Mouse (Mus musculus) gastrocnemius, adult 2 months (tissue): ENCODE results near the gene Exoc3l. TPM values are rescaled to one million over a fixed set of nuclear protein-coding genes. Genes with fewer than 3 reads are reported as not detected.
A peak's percentile ranks its signal among the peaks of the same experiment; 100 is the strongest.
"Not testable (repeated sequence)": the region's sequence is repeated elsewhere in the genome, so short reads cannot be mapped to it uniquely, and the experiment has no call there.

ENCODE experiments used
- DNase-seq: peaks from one replicate; pipeline ENCODE4 v3.0.0; 2022
- H3K27ac ChIP-seq: fragments of 200-600 bp; 2 replicates; pipeline ENCODE4 v1.8.1; 2022; ENCODE audit warnings: mild to moderate bottlenecking
- H3K4me3 ChIP-seq: fragments of 200-600 bp; 2 replicates; pipeline ENCODE4 v1.8.1; 2022; ENCODE audit warnings: mild to moderate bottlenecking, moderate library complexity
- CTCF ChIP-seq: fragments of 200-600 bp; IDR thresholded peaks from 2 replicates; pipeline ENCODE4 v1.8.1; 2022; ENCODE audit warnings: antibody characterized with exemption, mild to moderate bottlenecking, moderate library complexity
- intact Hi-C: fragments of 180-260 bp; cut with DNase I; formaldehyde crosslinking; loops from one replicate; pipeline ENCODE4 v1.15.1; 2025
- total RNA-seq, 2 experiments: library from RNA; stranded (reverse); gene quantifications; 2 replicates each; pipeline ENCODE4 v1.2.3; 2021

The Exoc3l gene
- total RNA-seq, 2 experiments from 2014 or later, result 0.84 to 2.3 TPM

DNA sequence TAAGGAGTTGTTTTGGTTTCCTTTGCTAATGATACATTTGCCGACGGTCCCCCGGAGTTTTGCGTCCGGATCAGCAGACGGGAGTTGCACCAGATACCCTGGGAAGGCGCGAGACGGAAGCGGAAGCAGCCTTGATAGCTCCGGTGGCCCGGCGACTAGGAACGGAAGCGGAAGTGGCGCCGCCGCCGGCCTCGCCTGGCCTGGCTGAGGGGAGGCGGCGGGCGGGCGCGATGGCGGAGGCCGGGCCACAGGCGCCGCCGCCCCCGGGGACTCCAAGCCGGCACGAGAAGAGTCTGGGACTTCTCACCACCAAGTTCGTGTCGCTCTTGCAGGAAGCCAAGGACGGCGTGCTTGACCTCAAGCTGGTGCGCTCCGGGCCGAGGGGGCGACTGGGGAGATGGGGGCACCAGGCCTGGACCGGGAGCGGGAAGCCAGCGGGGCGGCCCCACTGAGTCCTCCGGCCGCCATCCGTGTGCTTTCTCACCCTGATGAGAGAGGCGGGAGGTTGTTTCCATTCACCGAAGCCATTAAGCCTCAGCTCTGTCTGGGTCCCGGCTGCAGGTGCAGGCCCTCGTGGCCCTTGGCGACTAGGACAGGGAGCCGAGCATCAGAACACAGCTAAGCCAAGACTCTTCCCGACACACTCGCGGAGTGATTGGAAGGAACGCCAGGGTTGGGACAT lies 1.8 kb upstream of the Exoc3l start, which contains the start of gene E2f4:
TSS of gene E2f4 (plus strand) at position 153 of the 682 bp plus-strand sequence.
- 0 out of 2 replicates have a peak, but pooled peaks have one; percentile 3 for TF ChIP-seq CTCF
- DNase-seq, result peak; percentile 96
- intact Hi-C loops, result loop anchor here (2.0 kb wide), 1 partner anchor 29 kb away; the partner anchor contains the start of genes Lrrc29 and Tmem208
- Histone ChIP-seq H3K27ac (peak within 1 kb of the TSS; percentile 91), H3K4me3 (peak within 1 kb of the TSS; percentile 99)

DNA sequence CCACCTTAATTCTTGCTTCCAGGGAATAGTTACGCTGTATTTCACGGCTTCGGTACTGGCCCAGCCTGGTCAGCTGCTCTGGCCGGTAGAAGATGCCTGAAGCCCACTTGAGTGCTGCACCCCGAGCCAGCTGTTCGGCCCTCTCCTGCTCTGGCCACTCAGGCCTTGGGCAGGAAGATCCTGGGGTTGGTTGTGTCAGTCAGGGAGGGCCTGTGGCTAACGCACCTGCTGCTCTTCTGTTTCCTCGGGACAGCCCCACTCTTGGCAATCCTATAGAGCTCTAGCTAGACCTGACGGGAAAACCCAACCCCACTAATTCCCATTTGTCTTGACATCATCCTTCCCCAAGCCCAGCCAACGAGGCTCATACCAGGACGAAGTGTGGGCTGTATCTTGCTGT lies 645 bp downstream of the Exoc3l start:
- Histone ChIP-seq H3K4me3 (peak overlapping the region; percentile 61), H3K27ac (peak overlapping the region; percentile 91)
- intact Hi-C loops, result no loop called here
- TF ChIP-seq CTCF, result no peak
- DNase-seq, result no peak

DNA sequence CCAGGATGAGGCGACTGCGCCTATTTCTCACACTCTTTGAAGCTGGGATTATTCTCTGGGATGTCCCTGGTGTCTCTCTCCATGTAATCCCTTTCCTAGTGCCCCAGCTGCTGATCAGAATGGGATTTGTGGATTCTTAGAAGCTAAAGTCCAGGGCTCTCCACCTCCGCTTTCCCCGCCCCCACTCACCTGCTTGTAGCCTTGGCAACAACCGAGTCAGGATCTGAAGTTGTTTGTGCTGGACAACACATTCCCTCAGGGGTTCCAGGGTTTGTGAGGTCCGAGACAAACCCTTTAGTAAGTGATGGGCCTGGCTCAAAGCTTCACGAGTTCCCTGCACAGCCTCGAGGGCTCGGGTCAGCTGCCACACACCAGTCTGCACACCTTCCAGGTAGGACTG lies 1.1 kb downstream of the Exoc3l start:
- intact Hi-C loops, result no loop called here
- no peak for TF ChIP-seq CTCF
- peak overlapping the region; percentile 61 for H3K4me3 ChIP-seq
- H3K27ac ChIP-seq, result peak overlapping the region; percentile 91; the same call in 1 of the 2 replicates
- no peak for DNase-seq

DNA sequence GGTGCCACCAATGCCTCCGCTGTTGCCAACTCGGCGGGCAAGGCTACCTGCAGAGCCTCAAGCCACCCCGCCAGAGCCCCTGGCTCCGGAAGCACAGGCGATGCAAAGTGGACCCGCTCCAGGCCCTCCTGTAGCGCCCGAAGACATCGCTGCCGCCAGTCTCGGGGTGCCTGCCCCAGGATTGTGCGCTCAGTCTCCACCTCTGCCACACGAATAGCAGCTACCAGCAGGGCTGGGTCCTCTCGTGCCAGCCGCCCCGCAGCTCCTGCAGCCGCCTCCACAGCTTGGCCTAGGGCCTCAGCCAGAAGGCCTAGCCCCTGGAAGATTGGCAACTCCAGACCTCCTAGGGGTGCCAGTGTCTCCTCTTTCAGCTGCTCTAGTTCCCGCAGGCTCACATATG lies 2.5 kb downstream of the Exoc3l start:
- intact Hi-C loops, result no loop called here
- no peak overlapping the region for H3K27ac ChIP-seq

DNA sequence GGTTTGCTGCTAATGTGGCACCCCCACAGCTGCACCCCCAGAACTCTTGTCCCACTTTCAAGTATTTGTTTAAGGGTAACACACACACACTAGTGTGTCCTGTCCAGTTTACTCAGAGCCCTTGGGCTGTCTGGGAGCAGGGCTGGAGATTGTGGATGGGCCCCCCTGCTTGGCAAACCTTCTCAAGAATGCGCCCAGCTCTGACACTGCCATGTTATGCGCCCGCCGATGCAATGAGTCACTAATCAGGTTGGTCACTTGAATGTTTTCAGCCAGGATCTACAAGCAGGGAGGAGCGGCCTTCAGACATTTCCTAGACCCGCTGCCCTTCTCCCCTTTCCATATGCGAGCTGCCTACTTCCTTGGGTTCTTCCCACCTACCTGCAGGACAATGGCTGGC lies 3.4 kb downstream of the Exoc3l start:
- Histone ChIP-seq H3K27ac (no peak overlapping the region), H3K4me3 (no peak overlapping the region)
- no peak for DNase-seq
- no peak for TF ChIP-seq CTCF
- intact Hi-C loops, result no loop called here

More for the DNA sequence above, 2.5 kb downstream of the Exoc3l start:
- TF ChIP-seq CTCF, result no peak
- no peak overlapping the region for H3K4me3 ChIP-seq
- no peak for DNase-seq

DNA sequence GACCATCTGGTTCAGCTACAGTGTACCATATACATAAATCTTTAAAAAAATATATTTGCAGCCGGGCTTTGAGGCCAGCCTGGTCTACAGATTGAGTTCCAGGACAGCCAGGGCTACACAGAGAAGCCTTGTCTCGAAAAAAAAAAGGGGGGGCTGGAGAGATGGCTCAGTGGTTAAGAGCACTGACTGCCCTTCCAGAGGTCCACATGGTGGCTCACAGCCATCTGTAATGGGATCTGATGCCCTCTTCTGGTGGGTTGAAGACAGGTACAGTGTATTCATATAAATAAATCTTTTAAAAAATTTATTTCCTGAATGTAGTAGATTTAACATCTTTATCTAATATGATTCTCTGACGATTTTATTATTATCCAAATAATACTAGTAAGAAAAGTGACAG lies 4.1 kb downstream of the Exoc3l start:
- intact Hi-C loops, H3K27ac ChIP-seq, H3K4me3 ChIP-seq, DNase-seq: not testable (repeated sequence)
- TF ChIP-seq CTCF, result peak; percentile 20; the same call in 1 of the 2 replicates

DNA sequence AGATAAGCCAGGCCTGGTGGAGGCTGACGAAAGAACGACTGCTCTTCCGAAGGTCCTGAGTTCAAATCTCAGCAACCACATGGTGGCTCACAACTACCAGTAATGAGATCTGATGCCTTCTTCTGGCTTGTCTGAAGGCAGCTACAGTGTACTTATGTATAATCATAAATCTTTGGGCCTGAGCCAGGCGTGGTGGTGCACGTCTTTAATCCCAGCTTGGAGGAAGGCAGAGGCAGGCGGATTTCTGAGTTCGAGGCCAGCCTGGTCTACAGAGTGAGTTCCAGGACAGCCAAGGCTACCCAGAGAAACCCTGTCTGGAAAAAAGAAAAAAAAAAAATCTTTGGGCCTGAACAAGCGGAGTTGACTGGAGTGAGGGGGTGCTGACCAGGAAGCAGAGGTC lies 4.5 kb downstream of the Exoc3l start:
- DNase-seq, H3K27ac ChIP-seq, H3K4me3 ChIP-seq, intact Hi-C loops: not testable (repeated sequence)

DNA sequence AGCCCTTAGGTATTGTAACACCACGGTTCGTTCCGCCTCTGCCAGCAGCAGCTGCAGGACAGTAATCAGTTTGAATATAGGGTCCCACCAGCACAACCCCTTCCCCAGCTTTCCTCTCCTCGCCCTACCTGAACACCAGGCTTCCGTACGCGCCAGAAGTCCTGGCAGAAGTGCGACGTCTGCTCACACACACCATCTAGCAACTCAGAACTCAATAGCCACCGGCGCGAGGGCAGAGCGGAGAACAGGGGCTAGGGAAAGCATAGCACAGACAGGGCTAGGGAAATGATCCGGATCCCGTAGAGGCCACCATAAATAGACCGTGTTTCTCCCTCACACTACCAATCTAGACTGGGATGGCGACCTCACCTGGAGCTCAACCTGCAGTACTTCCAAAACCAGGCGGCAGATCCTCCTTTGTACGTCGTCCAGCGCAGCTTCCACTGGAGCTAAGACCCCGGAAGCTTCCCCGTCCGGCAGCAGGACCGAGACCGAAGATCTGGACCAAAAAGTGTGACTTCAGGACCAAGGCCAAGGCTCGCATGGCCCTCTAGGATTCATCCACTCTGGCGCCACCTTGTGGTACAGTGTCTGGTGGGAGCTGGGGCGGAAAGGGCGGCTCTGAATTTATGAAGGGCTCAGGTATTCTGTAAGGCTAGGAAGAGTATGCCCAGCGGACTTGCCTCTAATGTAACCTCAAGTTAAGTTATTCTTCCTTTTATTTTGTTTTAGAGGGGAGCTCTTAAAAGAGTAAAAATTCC lies 5.2 kb downstream of the Exoc3l start:
- Histone ChIP-seq H3K4me3 (peak overlapping the region; percentile 78), H3K27ac (no peak overlapping the region)
- TF ChIP-seq CTCF, result peak; percentile 99
- intact Hi-C loops, result no loop called here
- peak; percentile 93 for DNase-seq

DNA sequence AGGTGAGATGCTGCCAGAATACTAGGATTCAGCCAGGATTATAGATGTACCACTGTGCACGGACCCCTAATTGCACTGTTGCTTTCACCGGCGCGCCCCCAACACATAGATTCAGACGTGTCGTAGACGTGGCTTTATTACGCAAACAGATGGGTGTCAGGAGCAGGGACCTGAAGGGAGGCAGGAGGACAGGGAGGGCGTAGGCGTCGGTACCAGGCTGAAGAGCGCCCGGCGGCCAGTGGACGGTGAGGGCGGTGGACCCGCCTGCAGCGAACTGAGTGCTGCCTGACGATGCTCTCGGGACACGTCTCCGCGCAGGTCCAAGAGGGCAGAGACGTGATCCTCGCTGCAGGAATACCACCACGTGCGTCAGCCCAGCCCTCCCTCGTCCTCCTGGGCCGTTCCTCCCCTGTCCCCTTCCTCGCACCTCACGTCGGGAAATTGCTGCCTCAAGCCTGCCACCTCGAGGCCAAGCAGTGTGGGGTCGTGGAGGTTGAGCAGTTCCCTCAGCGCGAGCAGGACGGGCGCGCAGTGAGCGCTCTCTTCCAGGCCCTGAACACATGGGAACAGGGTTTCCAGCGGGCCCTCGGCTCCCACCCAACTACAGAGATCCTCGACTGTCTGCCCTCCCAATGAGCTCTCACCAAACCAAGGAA lies 6.0 kb downstream of the Exoc3l start, which contains the start of gene 4931428F04Rik:
TSS of gene 4931428F04Rik (minus strand) at position 60 of the 656 bp plus-strand sequence.
- TF ChIP-seq CTCF, result peak; percentile 43
- intact Hi-C loops, result no loop called here
- Histone ChIP-seq H3K4me3 (peak within 1 kb of the TSS; percentile 78), H3K27ac (peak within 1 kb of the TSS; percentile 78)
- peak; percentile 64 for DNase-seq

DNA sequence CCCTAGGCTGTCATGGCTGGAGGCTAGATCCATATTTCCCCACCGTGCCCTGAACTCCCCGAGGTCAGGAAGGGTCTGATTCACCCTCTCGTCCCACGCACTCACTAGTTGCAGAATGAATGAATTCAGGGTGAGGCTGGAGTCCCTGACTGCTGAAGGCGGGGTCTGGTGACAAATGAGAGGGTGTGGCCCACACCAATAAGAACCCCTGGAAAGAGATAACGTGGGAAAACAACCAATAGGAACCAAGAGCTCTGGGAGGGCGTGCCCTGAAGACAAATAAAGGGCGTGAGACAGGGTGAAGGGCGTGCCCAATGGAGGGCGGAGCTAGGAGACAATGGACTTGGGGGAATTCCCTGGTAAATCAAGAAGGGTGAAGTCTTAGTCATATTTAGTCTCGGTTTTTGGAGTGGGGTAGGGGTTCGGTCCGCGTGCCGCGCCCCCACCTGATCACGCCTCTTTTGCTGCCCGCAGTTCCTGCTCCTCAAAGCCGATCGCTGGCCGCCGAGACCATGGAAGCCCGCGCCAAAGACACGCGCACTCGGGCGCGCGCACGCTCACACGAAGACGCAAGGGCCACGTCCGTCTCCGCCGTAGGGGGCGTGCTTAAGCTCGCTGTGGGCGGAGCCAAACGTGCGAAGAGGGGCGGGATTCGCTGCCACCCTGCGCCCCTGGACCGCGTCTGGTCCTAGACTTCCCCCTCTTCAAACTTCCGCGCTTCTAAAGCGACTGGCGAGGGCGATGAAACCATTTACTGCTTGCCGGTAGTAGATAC lies 6.8 kb downstream of the Exoc3l start:
- peak; percentile 94 for DNase-seq
- peak overlapping the region; percentile 78 for H3K4me3 ChIP-seq
- intact Hi-C loops, result no loop called here
- peak; percentile 23; the same call in 1 of the 2 replicates for TF ChIP-seq CTCF
- H3K27ac ChIP-seq, result peak overlapping the region; percentile 78

DNA sequence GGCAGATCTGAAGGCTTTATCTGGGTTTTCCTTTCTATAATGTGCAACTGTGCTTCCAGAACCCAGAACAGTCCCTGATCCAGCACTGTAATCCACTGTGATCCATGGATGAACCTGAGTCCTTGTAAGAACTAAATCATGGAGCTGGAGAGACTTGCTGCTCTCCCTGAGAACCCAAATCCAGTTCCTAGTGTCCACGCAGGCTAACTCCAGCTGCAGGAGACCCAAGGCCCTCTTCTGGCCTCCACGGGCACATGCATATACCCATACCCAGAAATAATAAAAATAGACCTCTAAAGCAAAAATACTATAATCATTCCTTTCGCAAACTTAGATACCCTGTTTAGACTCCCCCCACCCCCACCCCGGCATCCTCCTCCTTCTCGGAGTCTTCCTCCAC lies 7.7 kb downstream of the Exoc3l start:
- H3K4me3 ChIP-seq, result no peak overlapping the region
- no peak for TF ChIP-seq CTCF
- peak; percentile 9 for DNase-seq
- no peak overlapping the region for H3K27ac ChIP-seq
- intact Hi-C loops, result no loop called here

DNA sequence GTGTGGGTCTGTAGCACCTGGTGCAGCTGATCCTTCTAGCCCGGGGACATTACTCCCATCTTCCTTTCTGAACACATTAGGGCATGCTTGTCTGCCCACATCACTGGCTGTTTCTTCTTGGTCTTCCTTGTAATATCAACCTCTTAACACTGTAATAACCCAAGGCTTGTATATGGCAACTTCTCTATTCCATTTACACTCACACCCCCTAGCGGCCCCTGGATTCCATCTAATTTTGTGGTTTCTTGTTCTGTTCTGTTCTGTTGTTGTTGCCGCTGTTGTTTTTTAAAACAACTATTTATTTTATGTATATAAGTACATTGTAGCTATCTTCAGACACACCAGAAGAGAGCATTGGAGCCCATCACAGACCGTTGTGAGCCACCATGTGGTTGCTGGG lies 9.0 kb downstream of the Exoc3l start:
- no peak for TF ChIP-seq CTCF
- intact Hi-C loops, result no loop called here
- Histone ChIP-seq H3K4me3 (no peak overlapping the region), H3K27ac (no peak overlapping the region)
- DNase-seq, result no peak
